Comparison of ENCODE assay signal across 16 mouse cellular contexts in genomic region chr14:34349007-34349406, GRCm38 (mm10). TPM values are rescaled to one million over a fixed set of nuclear protein-coding genes. Genes with fewer than 3 reads are reported as not detected.
A peak's percentile ranks its signal among the peaks of the same experiment; 100 is the strongest.
DNase-seq lines count a peak whose midpoint lies in the region; ATAC-seq and TF ChIP-seq lines count a peak whose summit lies in the region.
"Had no signal": no experiment of that assay in that cellular context is flagged by ENCODE, and none has a peak within 500 bp of the region (broad histone marks: within the 10 kb centered on the region; RNA-seq: fewer than 3 reads in every experiment).

No protein-coding gene starts in this region.

- H3K4me1 ChIP-seq in kidney, adult 2 months (ENCODE audit: control insufficient read depth, insufficient read depth, low read length), result 0 out of 2 replicates have a peak, but pooled peaks cover 3% of the 10 kb centered on the region
- H3K4me1 ChIP-seq in embryonic facial prominence, embryonic 15.5 days, result 0 out of 2 replicates have a peak, but pooled peaks cover 5% of the 10 kb centered on the region
- peaks cover 9% of the 10 kb centered on the region; the same call in 1 of the 2 replicates for H3K4me1 ChIP-seq in stomach, embryonic 15.5 days
- H3K4me1 ChIP-seq: heart, embryonic 15.5 days; hindbrain, embryonic 13.5 days had no signal

- H3K27ac ChIP-seq in kidney, adult 2 months (ENCODE audit: insufficient read depth, low read depth, low read length), result no peak overlapping the region
- H3K27ac ChIP-seq in embryonic facial prominence, embryonic 15.5 days (replicated peaks), result 0 out of 2 replicates have a peak overlapping the region, but pooled peaks have one; percentile 28
- no peak overlapping the region for H3K27ac ChIP-seq in stomach, embryonic 15.5 days
- H3K27ac ChIP-seq: heart, embryonic 15.5 days; hindbrain, embryonic 13.5 days had no signal

- no peak for TF ChIP-seq CTCF in kidney, adult 2 months (conservative IDR thresholded peaks at IDR 0.05; ENCODE audit: insufficient read depth, insufficient read length, low read depth, low read length)

- no peaks in the 10 kb centered on the region for H3K27me3 ChIP-seq in kidney, adult 2 months (replicated peaks; ENCODE audit: control insufficient read depth, insufficient read depth, low read length)
- H3K27me3 ChIP-seq in embryonic facial prominence, embryonic 15.5 days, result no peaks in the 10 kb centered on the region
- no peaks in the 10 kb centered on the region for H3K27me3 ChIP-seq in stomach, embryonic 15.5 days (replicated peaks)
- H3K27me3 ChIP-seq: heart, embryonic 15.5 days; hindbrain, embryonic 13.5 days; Patski had no signal

- 0 out of 2 replicates have a peak, but pooled peaks have one; percentile 12 for ATAC-seq in embryonic facial prominence, embryonic 15.5 days (ENCODE audit: insufficient number of reproducible peaks, low FRiP score, low TSS enrichment, low read depth)
- ATAC-seq in stomach, embryonic 15.5 days (ENCODE audit: insufficient read depth, low FRiP score, low read depth), result peak; percentile 93
- ATAC-seq: Patski had no signal

- no peak overlapping the region for H3K9ac ChIP-seq in embryonic facial prominence, embryonic 15.5 days
- no peak overlapping the region for H3K9ac ChIP-seq in stomach, embryonic 15.5 days
- H3K9ac ChIP-seq: heart, embryonic 15.5 days; hindbrain, embryonic 13.5 days had no signal

- peaks cover 3% of the 10 kb centered on the region for H3K36me3 ChIP-seq in kidney, adult 2 months (ENCODE audit: control insufficient read depth, insufficient read depth, low read length)
- H3K36me3 ChIP-seq in embryonic facial prominence, embryonic 15.5 days, result peaks cover 4% of the 10 kb centered on the region; the same call in 1 of the 2 replicates
- H3K36me3 ChIP-seq in stomach, embryonic 15.5 days, result no peaks in the 10 kb centered on the region

- no peak overlapping the region for H3K4me3 ChIP-seq in kidney, adult 2 months (ENCODE audit: insufficient read depth, low read depth, low read length)
- H3K4me3 ChIP-seq in embryonic facial prominence, embryonic 15.5 days (replicated peaks), result no peak overlapping the region
- H3K4me3 ChIP-seq in stomach, embryonic 15.5 days (replicated peaks), result no peak overlapping the region
- H3K4me3 ChIP-seq: heart, embryonic 15.5 days; hindbrain, embryonic 13.5 days had no signal

- H3K9me3 ChIP-seq in embryonic facial prominence, embryonic 15.5 days (replicated peaks), result no peaks in the 10 kb centered on the region
- H3K9me3 ChIP-seq in stomach, embryonic 15.5 days, result no peaks in the 10 kb centered on the region
- H3K9me3 ChIP-seq: heart, embryonic 15.5 days; hindbrain, embryonic 13.5 days had no signal

- WGBS in kidney, adult 2 months, result 75% methylated on average over 8 of the region's 8 CpGs
- WGBS in embryonic facial prominence, embryonic 15.5 days, result 85% methylated on average over 8 of the region's 8 CpGs
- 58% methylated on average over 8 of the region's 8 CpGs for WGBS in stomach, embryonic 15.5 days

- DNase-seq in kidney, adult 2 months, result peak; percentile 40
- DNase-seq in kidney, adult 9 months, result no peak
- DNase-seq in lung, adult 18-20 months, result peak; percentile 81 to 88
- no peak for DNase-seq in neural tube, embryonic 10.5 days (ENCODE audit: extremely low spot score, low spot score)
- DNase-seq in adrenal gland, postnatal 36 days, result no peak
- no peak for DNase-seq in thymus, postnatal 4 days
- DNase-seq: cerebellum, adult 11 months; kidney, postnatal 10 days; spleen, adult 18-20 months; thymus, adult 18-20 months had no signal

- no peak for TF ChIP-seq POLR2A in kidney, adult 2 months (IDR thresholded peaks at IDR 0.05; ENCODE audit: low read depth, low read length)

- H3K4me2 ChIP-seq in embryonic facial prominence, embryonic 15.5 days (replicated peaks), result no peak overlapping the region
- no peak overlapping the region for H3K4me2 ChIP-seq in stomach, embryonic 15.5 days
- H3K4me2 ChIP-seq: heart, embryonic 15.5 days; hindbrain, embryonic 13.5 days had no signal

RNA-seq across cellular contexts. Expression of gene Fam25c, which starts 6.2 kb away (rescaled TPM):
- 16.3 and 28.4 TPM in 2 replicates for polyA plus RNA-seq in kidney, adult 2 months (2012; rRNA removed)
- polyA plus RNA-seq in embryonic facial prominence, embryonic 15.5 days (2015; fragmentation: Nextera tagmentation; extraction: Ambion mirVana), result 154 and 196 TPM in 2 replicates
- polyA plus RNA-seq in stomach, embryonic 15.5 days (2015; fragmentation: Nextera tagmentation; extraction: Ambion mirVana), result 1.8 and 8.3 TPM in 2 replicates
- total RNA-seq in adrenal gland, postnatal 36 days (2021), result not detected
- total RNA-seq: adrenal gland, postnatal 4 days had no signal
- polyA plus RNA-seq: heart, embryonic 15.5 days; hindbrain, embryonic 13.5 days; Patski had no signal

RNA-seq across cellular contexts. Expression of gene Sncg, which starts 25.6 kb away (rescaled TPM):
- 17.6 and 19.1 TPM in 2 replicates for polyA plus RNA-seq in kidney, adult 2 months (2012; rRNA removed)
- polyA plus RNA-seq in embryonic facial prominence, embryonic 15.5 days (2015; fragmentation: Nextera tagmentation; extraction: Ambion mirVana), result 3.4 and 6.3 TPM in 2 replicates
- 27.4 and 32.7 TPM in 2 replicates for polyA plus RNA-seq in stomach, embryonic 15.5 days (2015; fragmentation: Nextera tagmentation; extraction: Ambion mirVana)
- total RNA-seq in adrenal gland, postnatal 36 days (2021), result 10 to 100 TPM; 12.3 to 34.4 TPM
- polyA plus RNA-seq: Patski had no signal

RNA-seq across cellular contexts. Expression of gene Mmrn2, which starts 26.3 kb away (rescaled TPM):
- 16.2 and 19.4 TPM in 2 replicates for polyA plus RNA-seq in kidney, adult 2 months (2012; rRNA removed)
- polyA plus RNA-seq in embryonic facial prominence, embryonic 15.5 days (2015; fragmentation: Nextera tagmentation; extraction: Ambion mirVana), result 8.4 and 8.8 TPM in 2 replicates
- polyA plus RNA-seq in stomach, embryonic 15.5 days (2015; fragmentation: Nextera tagmentation; extraction: Ambion mirVana), result 8.2 and 8.9 TPM in 2 replicates
- 10 to 100 TPM; 25.6 to 41.9 TPM for total RNA-seq in adrenal gland, postnatal 36 days (2021)

RNA-seq across cellular contexts. Expression of gene Glud1, which starts 38.5 kb away (rescaled TPM):
- polyA plus RNA-seq in kidney, adult 2 months (2012; rRNA removed), result 236 and 242 TPM in 2 replicates
- polyA plus RNA-seq in embryonic facial prominence, embryonic 15.5 days (2015; fragmentation: Nextera tagmentation; extraction: Ambion mirVana), result 73.8 and 74.1 TPM in 2 replicates
- polyA plus RNA-seq in stomach, embryonic 15.5 days (2015; fragmentation: Nextera tagmentation; extraction: Ambion mirVana), result 83.1 and 86.0 TPM in 2 replicates
- total RNA-seq in adrenal gland, postnatal 36 days (2021), result 100 to 1,000 TPM; 177 to 206 TPM

RNA-seq across cellular contexts. Expression of gene Shld2, which starts 38.7 kb away (rescaled TPM):
- polyA plus RNA-seq in kidney, adult 2 months (2012; rRNA removed), result 3.6 TPM in 2 replicates
- polyA plus RNA-seq in embryonic facial prominence, embryonic 15.5 days (2015; fragmentation: Nextera tagmentation; extraction: Ambion mirVana), result 12.2 and 13.1 TPM in 2 replicates
- 7.7 and 9.6 TPM in 2 replicates for polyA plus RNA-seq in stomach, embryonic 15.5 days (2015; fragmentation: Nextera tagmentation; extraction: Ambion mirVana)
- total RNA-seq in adrenal gland, postnatal 36 days (2021), result 10 to 100 TPM in 1 of 2 experiments, 1 to 10 TPM in 1; 7.4 to 14.9 TPM

Comparison
In these comparisons a context has a peak if more than half of its experiments do, and no peak if none do; other contexts are left out.
1. DNase-seq: peak in kidney, adult 2 months (single experiment) and lung, adult 18-20 months (2 of 2); none in kidney, adult 9 months (single experiment), neural tube, embryonic 10.5 days (single experiment), adrenal gland, postnatal 36 days (0 of 2) and thymus, postnatal 4 days (single experiment).